Mouse (Mus musculus) neural tube, embryonic 13.5 days (tissue): ENCODE data around the gene Dock2. TPM values are rescaled to one million over a fixed set of nuclear protein-coding genes. Genes with fewer than 3 reads are reported as not detected.

Source experiments
- ATAC-seq: fragments of 200-750 bp; cut with Nextera tagmentation; 2 replicates; pipeline ENCODE4 v1.8.0; 2017; ENCODE audit warnings: low read depth, mild to moderate bottlenecking, moderate TSS enrichment, moderate library complexity
- H3K27ac ChIP-seq: fragments of 300-500 bp; sonication (generic); replicated peaks from 2 replicates; pipeline ENCODE4 v1.5.1; 2015; ENCODE audit warnings: moderate library complexity, mild to moderate bottlenecking, inconsistent platforms
- H3K27me3 ChIP-seq: fragments of 300-500 bp; sonication (generic); 2 replicates; pipeline ENCODE4 v1.6.1; 2015; ENCODE audit warnings: mild to moderate bottlenecking, inconsistent platforms
- H3K36me3 ChIP-seq: fragments of 300-500 bp; sonication (generic); 2 replicates; pipeline ENCODE4 v1.6.1; 2015; ENCODE audit warnings: mild to moderate bottlenecking, inconsistent platforms
- H3K4me1 ChIP-seq: fragments of 300-500 bp; sonication (generic); replicated peaks from 2 replicates; pipeline ENCODE4 v1.6.1; 2015; ENCODE audit warnings: inconsistent platforms
- H3K4me2 ChIP-seq: fragments of 300-500 bp; sonication (generic); 2 replicates; pipeline ENCODE4 v1.6.1; 2015; ENCODE audit warnings: inconsistent platforms, mild to moderate bottlenecking, moderate library complexity
- H3K4me3 ChIP-seq: fragments of 300-500 bp; sonication (generic); 2 replicates; pipeline ENCODE4 v1.5.1; 2015; ENCODE audit warnings: mild to moderate bottlenecking, inconsistent platforms
- H3K9ac ChIP-seq: fragments of 300-500 bp; sonication (generic); 2 replicates; pipeline ENCODE4 v1.6.1; 2015; ENCODE audit warnings: moderate library complexity, mild to moderate bottlenecking, inconsistent platforms
- H3K9me3 ChIP-seq: fragments of 300-500 bp; sonication (generic); 2 replicates; pipeline ENCODE4 v1.6.1; 2016; ENCODE audit warnings: inconsistent platforms
- WGBS: fragments of 180-500 bp; shearing (Covaris S2); methylation state at CpG from one replicate; pipeline ENCODE4 v1.1.7; 2015; 5-methylcytosine and 5-hydroxymethylcytosine counted together
- polyA plus RNA-seq: library from polyadenylated mRNA; unstranded; fragments of >200 nt; fragmentation: Nextera tagmentation; extraction: Ambion mirVana; gene quantifications from 2 replicates; pipeline ENCODE4 v1.2.1, GENCODE M21; 2015

Dock2 gene
- polyA plus RNA-seq, 1 experiment from 2014 or later: 0.80 TPM

DNA sequence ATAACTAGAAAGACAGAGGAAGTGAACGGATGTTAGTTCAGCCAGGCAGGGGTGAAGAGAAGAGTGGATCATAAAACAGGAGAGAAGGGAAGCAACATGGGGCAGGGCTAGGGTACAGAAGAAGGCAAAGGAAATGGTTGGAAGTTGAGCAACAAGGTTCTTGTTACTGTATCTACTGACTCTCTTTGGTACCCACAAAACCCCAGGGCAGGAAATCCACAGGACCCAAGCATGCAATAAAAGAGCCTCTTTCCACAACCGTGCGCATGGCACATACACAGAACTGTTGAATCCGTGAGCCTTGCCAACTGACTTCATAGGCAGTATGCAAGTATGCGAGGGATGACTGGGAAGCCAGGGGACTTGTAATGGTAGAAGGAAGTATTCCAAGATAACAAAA, 76.3 kb downstream of the Dock2 start:
- H3K9ac ChIP-seq: no peak overlapping the region
- WGBS: 89% methylated on average over 5 of the region's 5 CpGs
- H3K36me3 ChIP-seq: no peaks in the 10 kb centered on the region
- H3K4me3 ChIP-seq: no peak overlapping the region
- H3K4me1 ChIP-seq: no peaks in the 10 kb centered on the region; the same call in 1 of the 2 replicates
- H3K9me3 ChIP-seq: no peaks in the 10 kb centered on the region
- no peak overlapping the region for H3K27ac ChIP-seq
- no peaks in the 10 kb centered on the region for H3K27me3 ChIP-seq
- ATAC-seq: no peak
- no peak overlapping the region for H3K4me2 ChIP-seq

DNA sequence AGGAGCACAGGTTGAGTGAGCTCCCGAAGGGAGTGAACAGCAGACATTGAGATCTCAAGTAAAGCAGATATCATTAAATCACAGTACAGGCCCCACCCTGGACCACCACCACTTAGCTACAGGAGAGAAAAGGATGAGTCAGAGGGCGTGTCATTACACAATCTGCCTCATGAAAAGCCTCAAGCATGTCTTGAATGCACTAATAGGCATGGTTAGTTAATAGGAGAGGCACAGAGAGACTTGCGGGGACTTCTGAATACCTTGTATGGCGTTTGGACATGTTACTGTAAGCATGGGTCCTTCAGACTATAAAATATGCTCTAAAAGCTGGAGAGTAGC, 78.6 kb downstream of the Dock2 start:
- H3K36me3 ChIP-seq: no peaks in the 10 kb centered on the region
- no peaks in the 10 kb centered on the region for H3K27me3 ChIP-seq
- H3K27ac ChIP-seq: no peak overlapping the region
- H3K4me1 ChIP-seq: no peaks in the 10 kb centered on the region; the same call in 1 of the 2 replicates
- H3K4me2 ChIP-seq: no peak overlapping the region
- no peaks in the 10 kb centered on the region for H3K9me3 ChIP-seq
- ATAC-seq: no peak
- no peak overlapping the region for H3K9ac ChIP-seq
- no peak overlapping the region for H3K4me3 ChIP-seq
- 75% methylated on average over 4 of the region's 4 CpGs for WGBS

DNA sequence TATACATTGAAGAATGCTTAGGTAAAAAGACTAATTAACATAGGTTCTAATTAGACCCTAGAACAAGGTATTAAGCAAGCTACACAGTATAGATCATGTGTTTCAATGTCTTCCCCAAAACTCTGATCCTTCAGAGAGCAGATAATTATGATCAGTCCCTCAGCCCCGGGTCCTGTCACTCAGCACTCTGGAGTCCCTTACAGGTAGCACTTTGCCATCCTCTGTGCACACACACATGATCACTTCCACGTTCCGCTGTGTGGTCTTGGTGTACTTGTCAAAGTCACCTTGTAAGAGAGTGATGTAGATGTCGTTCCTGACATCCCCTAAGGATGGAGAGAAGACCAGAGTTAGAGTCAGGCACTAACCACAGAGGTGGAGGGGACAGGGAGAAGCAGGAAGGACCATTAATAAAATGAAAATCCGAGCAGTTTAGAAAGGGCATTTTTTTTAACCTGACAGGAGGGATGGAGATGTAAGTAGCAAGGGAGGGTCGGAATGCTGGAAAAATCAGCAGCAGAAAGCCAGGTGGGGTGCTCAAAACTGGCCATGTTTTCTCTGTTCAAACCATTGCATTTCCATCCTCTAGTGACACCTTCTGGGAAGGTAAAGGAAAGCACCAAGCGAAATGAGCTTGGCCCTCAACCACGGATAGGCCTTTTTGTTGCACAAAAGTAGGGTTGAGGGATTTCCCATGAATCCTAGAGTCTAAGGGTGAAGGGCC, 79.1 kb downstream of the Dock2 start:
- no peaks in the 10 kb centered on the region for H3K9me3 ChIP-seq
- H3K4me2 ChIP-seq: no peak overlapping the region
- H3K4me3 ChIP-seq: no peak overlapping the region
- H3K9ac ChIP-seq: no peak overlapping the region
- WGBS: 63% methylated on average over 8 of the region's 8 CpGs
- no peaks in the 10 kb centered on the region for H3K36me3 ChIP-seq
- no peaks in the 10 kb centered on the region for H3K27me3 ChIP-seq
- H3K4me1 ChIP-seq: no peaks in the 10 kb centered on the region
- no peak overlapping the region for H3K27ac ChIP-seq
- ATAC-seq: peak; percentile 60; the same call in 1 of the 2 replicates

DNA sequence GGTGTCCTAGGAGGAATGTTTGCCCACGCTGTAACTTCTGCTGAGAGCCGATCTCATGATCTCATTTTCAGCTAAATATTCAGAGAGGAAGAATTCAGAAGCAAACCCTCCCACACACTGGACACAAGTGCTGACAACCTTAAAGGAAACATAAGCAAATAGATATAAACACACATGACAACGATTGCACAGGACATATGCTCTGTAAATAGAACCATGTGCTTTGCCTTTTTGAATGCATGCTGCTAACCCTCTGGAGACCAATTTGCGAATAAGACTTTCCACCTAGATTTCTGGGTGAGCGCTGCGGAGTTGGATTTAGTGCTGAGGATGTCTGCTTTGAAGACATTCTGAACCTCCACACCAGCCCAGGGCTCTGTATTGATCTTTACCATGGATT, 79.8 kb downstream of the Dock2 start:
- no peak for ATAC-seq
- H3K27me3 ChIP-seq: no peaks in the 10 kb centered on the region
- 67% methylated on average over 6 of the region's 6 CpGs for WGBS

DNA sequence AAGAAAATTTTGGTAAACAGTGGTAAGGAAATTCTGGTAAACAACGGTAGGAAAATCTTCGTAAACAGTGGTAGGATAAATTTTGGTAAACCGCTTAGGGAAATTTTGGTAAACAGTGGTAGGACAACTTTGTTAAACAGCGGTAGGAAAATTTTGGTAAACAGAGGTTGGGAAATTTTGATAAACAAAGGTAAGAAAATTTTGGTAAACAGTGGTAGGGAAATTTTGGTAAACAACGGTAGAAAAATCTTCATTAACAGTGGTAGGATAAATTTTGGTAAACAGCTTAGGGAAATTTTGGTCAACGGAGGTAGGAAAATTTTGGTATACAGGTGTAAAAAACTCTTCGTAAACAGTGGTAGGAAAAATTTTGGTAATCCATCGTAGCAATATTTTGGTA, 101.9 kb downstream of the Dock2 start:
- no peak overlapping the region for H3K4me2 ChIP-seq
- no peak overlapping the region for H3K9ac ChIP-seq
- no peaks in the 10 kb centered on the region for H3K27me3 ChIP-seq
- 52% methylated on average over 8 of the region's 8 CpGs for WGBS
- H3K36me3 ChIP-seq: no peaks in the 10 kb centered on the region
- H3K9me3 ChIP-seq: 0 out of 2 replicates have a peak, but pooled peaks cover 4% of the 10 kb centered on the region
- H3K4me1 ChIP-seq: no peaks in the 10 kb centered on the region
- no peak overlapping the region for H3K4me3 ChIP-seq
- H3K27ac ChIP-seq: no peak overlapping the region
- ATAC-seq: no peak

More for the DNA sequence above, 79.8 kb downstream of the Dock2 start:
- Histone ChIP-seq H3K36me3 (no peaks in the 10 kb centered on the region), H3K9me3 (no peaks in the 10 kb centered on the region), H3K9ac (no peak overlapping the region), H3K4me1 (no peaks in the 10 kb centered on the region), H3K4me2 (no peak overlapping the region), H3K27ac (no peak overlapping the region), H3K4me3 (no peak overlapping the region)

DNA sequence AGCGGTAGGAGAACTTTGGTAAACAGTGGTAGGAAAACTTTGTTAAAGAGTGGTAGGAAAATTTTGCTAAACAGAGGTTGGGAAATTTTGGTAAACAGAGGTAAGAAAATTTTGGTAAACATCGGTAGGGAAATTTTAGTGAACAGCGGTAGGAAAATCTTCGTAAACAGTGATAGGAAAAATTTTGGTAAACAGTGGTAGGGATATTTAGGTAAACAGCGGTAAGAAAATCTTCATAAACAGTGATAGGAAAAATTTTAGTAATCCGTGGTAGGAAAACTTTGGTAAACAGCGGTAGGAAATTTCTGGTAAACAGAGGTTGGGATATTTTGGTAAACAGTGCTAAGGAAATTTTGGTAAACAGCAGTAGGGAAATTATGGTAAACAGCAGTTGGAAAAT, 239.1 kb downstream of the Dock2 start:
- no peak overlapping the region for H3K4me3 ChIP-seq
- H3K4me1 ChIP-seq: no peaks in the 10 kb centered on the region
- H3K4me2 ChIP-seq: no peak overlapping the region
- H3K9me3 ChIP-seq: peaks cover 11% of the 10 kb centered on the region
- no peaks in the 10 kb centered on the region for H3K36me3 ChIP-seq
- no peak for ATAC-seq
- WGBS: 68% methylated on average over 7 of the region's 7 CpGs
- H3K27ac ChIP-seq: no peak overlapping the region
- no peaks in the 10 kb centered on the region for H3K27me3 ChIP-seq
- no peak overlapping the region for H3K9ac ChIP-seq

DNA sequence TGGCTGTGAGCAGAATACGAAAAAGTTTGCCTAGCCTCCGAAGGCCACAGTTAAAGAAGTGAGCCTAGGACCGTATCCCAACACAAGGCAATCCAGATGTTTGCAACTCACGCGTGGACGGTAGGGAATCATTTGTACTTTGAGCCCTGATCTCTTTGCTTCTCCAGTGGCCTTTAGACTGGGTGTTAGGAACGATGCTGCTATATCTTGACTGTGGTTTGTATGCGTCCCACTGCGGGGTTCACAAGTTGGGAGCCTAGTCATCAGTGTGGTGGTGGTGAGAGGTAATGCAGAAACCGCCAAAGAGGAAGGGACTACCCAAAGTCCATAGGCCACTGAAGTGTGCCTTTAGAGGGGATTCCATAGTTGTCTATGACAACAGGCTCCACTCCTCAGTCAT, 251.6 kb downstream of the Dock2 start:
- Histone ChIP-seq H3K4me2 (no peak overlapping the region), H3K4me3 (no peak overlapping the region), H3K4me1 (no peaks in the 10 kb centered on the region), H3K27me3 (no peaks in the 10 kb centered on the region), H3K36me3 (no peaks in the 10 kb centered on the region), H3K27ac (no peak overlapping the region), H3K9ac (no peak overlapping the region), H3K9me3 (no peaks in the 10 kb centered on the region)
- WGBS: 93% methylated on average over 10 of the region's 10 CpGs
- no peak for ATAC-seq

DNA sequence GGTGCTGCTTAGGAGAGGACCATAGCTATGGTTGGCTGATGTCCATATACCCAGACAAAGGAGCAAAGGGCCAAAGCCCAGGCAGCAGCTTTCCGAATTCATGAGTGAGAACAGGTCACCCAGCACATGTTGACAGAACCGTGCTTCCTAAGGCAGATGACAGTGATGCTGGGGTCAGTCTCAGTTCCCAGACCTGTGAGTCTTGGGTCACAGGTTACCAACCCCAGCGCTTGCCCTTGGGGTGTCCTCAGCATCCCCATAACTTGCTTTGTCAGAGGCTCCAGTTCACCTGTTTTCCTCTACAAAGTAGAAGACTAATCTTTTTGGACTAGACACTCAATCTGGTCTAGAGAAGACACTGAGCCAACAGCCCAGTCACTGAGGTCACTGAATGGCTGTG, 252.7 kb downstream of the Dock2 start:
- no peaks in the 10 kb centered on the region for H3K9me3 ChIP-seq
- 91% methylated on average over 3 of the region's 3 CpGs for WGBS
- H3K4me3 ChIP-seq: no peak overlapping the region
- no peaks in the 10 kb centered on the region for H3K4me1 ChIP-seq
- no peak overlapping the region for H3K27ac ChIP-seq
- no peak for ATAC-seq
- H3K9ac ChIP-seq: no peak overlapping the region
- no peak overlapping the region for H3K4me2 ChIP-seq
- no peaks in the 10 kb centered on the region for H3K36me3 ChIP-seq
- H3K27me3 ChIP-seq: no peaks in the 10 kb centered on the region

DNA sequence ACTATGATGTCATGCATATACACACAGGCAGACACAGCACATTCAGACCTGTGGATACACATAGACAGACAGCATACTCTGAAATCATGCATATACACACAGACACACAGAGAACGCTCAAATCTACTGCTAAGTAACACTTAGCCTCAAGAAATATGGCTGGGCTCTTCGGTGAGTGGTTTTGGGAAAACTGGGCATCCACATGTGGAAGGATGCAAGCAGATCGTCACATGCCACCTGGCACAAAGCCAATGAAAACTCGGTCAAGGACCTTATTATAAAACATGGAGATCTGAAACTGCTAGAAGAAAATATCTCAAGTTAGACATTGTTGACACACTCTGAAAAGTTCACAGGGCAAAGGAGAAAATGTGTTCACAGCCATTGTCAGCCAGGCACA, 255.7 kb downstream of the Dock2 start:
- Histone ChIP-seq H3K36me3 (no peaks in the 10 kb centered on the region), H3K9ac (no peak overlapping the region), H3K27me3 (no peaks in the 10 kb centered on the region), H3K9me3 (no peaks in the 10 kb centered on the region), H3K4me3 (no peak overlapping the region), H3K4me2 (no peak overlapping the region), H3K4me1 (no peaks in the 10 kb centered on the region), H3K27ac (no peak overlapping the region)
- no peak for ATAC-seq
- 89% methylated on average over 4 of the region's 4 CpGs for WGBS

DNA sequence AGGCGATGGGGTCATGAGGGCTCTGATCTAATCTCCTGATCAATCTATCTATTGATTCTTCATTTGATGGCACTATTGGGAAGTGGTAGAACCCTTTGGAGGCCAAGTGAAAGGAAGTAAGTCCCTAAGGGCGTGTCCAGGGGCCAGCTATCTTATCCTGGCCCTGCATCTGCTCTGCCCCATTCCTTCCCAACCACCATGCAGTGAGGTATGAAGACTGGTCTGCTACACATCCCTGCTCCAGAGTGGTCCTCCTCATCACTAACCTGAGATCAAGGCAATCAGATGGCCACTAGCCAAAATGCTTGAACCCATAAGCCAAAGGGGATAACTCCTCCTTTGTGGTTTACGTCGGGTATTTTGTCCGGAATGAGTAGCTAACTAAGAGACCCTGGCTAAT, 256.5 kb downstream of the Dock2 start:
- WGBS: 88% methylated on average over 5 of the region's 5 CpGs
- H3K27me3 ChIP-seq: no peaks in the 10 kb centered on the region
- H3K4me1 ChIP-seq: no peaks in the 10 kb centered on the region
- H3K36me3 ChIP-seq: no peaks in the 10 kb centered on the region
- no peak overlapping the region for H3K4me2 ChIP-seq
- no peak overlapping the region for H3K9ac ChIP-seq
- H3K9me3 ChIP-seq: no peaks in the 10 kb centered on the region
- no peak overlapping the region for H3K4me3 ChIP-seq
- no peak overlapping the region for H3K27ac ChIP-seq
- ATAC-seq: no peak

DNA sequence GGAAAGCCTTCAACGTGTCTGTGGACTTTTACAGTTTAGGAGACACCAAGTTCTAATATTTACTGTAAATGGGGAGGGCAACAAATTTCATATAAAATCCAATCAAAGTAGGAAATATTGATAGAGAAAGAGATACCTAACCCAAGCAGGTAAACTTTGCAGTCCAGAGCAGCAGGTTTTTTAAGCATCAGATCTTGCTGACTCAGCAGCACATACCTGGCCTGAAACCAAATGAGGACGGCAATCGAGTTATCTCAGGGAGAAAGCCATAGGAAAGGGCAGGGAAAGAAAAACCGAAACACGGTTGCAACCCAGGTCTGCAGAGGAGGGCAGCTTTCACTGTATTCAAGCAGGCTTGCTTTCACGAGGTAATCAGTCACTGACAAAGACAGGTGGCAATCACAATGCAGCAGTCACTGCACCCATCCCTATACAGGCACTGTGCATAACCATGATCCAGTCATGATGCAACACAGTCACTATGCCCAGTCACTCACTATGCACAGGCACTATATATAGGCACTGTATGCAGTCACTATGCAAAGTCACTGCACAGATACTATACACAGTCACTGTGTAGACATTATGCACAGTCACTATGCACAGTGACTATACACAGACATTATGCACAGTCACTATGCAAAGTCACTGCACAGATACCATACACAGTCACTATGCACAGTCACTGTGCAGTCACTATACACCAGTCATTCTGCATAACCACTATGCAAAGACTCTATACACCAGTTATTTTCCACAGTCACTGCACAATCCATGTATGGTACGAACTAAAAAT, 258.4 kb downstream of the Dock2 start:
- H3K36me3 ChIP-seq: no peaks in the 10 kb centered on the region
- no peaks in the 10 kb centered on the region for H3K9me3 ChIP-seq
- H3K4me1 ChIP-seq: no peaks in the 10 kb centered on the region
- no peak overlapping the region for H3K4me2 ChIP-seq
- no peak for ATAC-seq
- H3K27me3 ChIP-seq: no peaks in the 10 kb centered on the region
- WGBS: 83% methylated on average over 7 of the region's 7 CpGs
- no peak overlapping the region for H3K27ac ChIP-seq
- H3K9ac ChIP-seq: no peak overlapping the region
- no peak overlapping the region for H3K4me3 ChIP-seq

DNA sequence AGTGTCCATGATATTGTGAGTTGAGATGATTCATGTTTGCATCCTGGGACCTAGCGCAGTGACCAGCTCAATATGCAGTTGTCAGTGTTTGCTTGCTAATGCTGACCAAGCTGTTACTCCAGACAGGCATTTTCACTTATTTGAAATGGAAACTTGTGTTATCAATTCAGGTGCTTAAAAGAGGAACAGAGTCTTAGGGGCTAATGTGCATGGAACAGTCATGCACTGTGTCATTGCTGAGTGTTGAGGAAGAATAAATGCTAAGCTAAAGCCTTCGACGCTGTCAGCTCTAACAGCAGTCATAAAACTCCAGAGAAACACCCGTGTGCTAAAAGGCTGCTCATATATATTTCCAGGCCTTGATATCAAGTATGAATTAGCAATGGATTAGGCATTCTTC, 259.1 kb downstream of the Dock2 start:
- WGBS: 80% methylated on average over 4 of the region's 4 CpGs
- H3K4me3 ChIP-seq: no peak overlapping the region
- H3K36me3 ChIP-seq: no peaks in the 10 kb centered on the region
- H3K27me3 ChIP-seq: no peaks in the 10 kb centered on the region
- no peak for ATAC-seq
- no peak overlapping the region for H3K4me2 ChIP-seq
- H3K4me1 ChIP-seq: no peaks in the 10 kb centered on the region
- H3K9ac ChIP-seq: no peak overlapping the region
- H3K27ac ChIP-seq: no peak overlapping the region
- no peaks in the 10 kb centered on the region for H3K9me3 ChIP-seq
